Comparison of ENCODE assay signal across 17 mouse cellular contexts in the genomic region with DNA sequence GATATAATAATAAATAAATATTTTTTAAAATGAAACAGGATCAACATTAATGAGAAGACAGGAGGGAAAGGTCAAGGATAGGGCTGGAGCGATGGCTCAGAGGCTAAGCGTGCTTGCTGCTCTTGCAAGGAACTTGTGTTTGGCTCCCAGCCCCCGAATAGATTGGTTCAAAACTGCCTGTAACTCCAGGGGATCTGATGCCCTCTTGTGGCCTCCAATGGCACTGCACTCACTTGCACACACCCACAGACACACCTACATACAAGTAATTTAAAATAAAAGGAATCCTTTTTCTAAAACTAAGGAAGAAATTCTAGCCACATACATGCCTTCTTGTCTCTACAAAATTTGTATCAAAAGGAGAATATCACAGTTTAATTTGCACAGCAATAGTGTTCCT. TPM values are rescaled to one million over a fixed set of nuclear protein-coding genes. Genes with fewer than 3 reads are reported as not detected.
A peak's percentile ranks its signal among the peaks of the same experiment; 100 is the strongest.
DNase-seq lines count a peak whose midpoint lies in the region; ATAC-seq and TF ChIP-seq lines count a peak whose summit lies in the region.
"Had no signal": no experiment of that assay in that cellular context is flagged by ENCODE, and none has a peak within 500 bp of the region (broad histone marks: within the 10 kb centered on the region; RNA-seq: fewer than 3 reads in every experiment).

No protein-coding gene starts in this region.

- DNase-seq in forebrain, embryonic 11.5 days (ENCODE audit: low spot score) = peak; percentile 54
- no peak for DNase-seq in forebrain, embryonic 14.5 days (ENCODE audit: low spot score)
- peak; percentile 25 for DNase-seq in liver
- peak; percentile 57 for DNase-seq in ES-CJ7 (ENCODE audit: low read depth, low spot score)
- no peak for DNase-seq in liver, postnatal 0 days
- DNase-seq in spleen, adult 18-20 months = no peak
- DNase-seq in midbrain, embryonic 14.5 days = no peak
- DNase-seq: adrenal gland, postnatal 14 days; gastrocnemius, adult 2 months; kidney, postnatal 10 days; right cerebral cortex, postnatal 25 days; thymus, postnatal 25 days had no signal

- H3K27ac ChIP-seq in forebrain, embryonic 11.5 days (ENCODE audit: low read depth, low read length) = no peak overlapping the region
- no peak overlapping the region for H3K27ac ChIP-seq in forebrain, embryonic 14.5 days (ENCODE audit: low read depth, low read length)
- H3K27ac ChIP-seq in liver, embryonic 12.5 days = no peak overlapping the region
- H3K27ac ChIP-seq in liver, postnatal 0 days (ENCODE audit: low read depth) = no peak overlapping the region
- H3K27ac ChIP-seq in midbrain, embryonic 14.5 days (replicated peaks; ENCODE audit: low read depth, low read length) = no peak overlapping the region
- H3K27ac ChIP-seq: forebrain, embryonic 13.5 days; gastrocnemius, adult 2 months; midbrain, embryonic 12.5 days had no signal

- no peaks in the 10 kb centered on the region for H3K4me1 ChIP-seq in forebrain, embryonic 11.5 days (replicated peaks; ENCODE audit: control insufficient read depth, insufficient read depth, low read length)
- no peaks in the 10 kb centered on the region for H3K4me1 ChIP-seq in forebrain, embryonic 14.5 days (ENCODE audit: control insufficient read depth, insufficient read depth, low read length)
- no peaks in the 10 kb centered on the region for H3K4me1 ChIP-seq in liver, embryonic 12.5 days
- no peaks in the 10 kb centered on the region for H3K4me1 ChIP-seq in liver, postnatal 0 days (ENCODE audit: insufficient read depth)
- H3K4me1 ChIP-seq in midbrain, embryonic 14.5 days (ENCODE audit: control insufficient read depth, insufficient read depth, low read length) = no peaks in the 10 kb centered on the region
- H3K4me1 ChIP-seq: forebrain, embryonic 13.5 days; midbrain, embryonic 12.5 days had no signal

- ATAC-seq in forebrain, embryonic 11.5 days (replicated peaks; ENCODE audit: low FRiP score) = no peak
- ATAC-seq in forebrain, embryonic 14.5 days = no peak
- ATAC-seq in liver, embryonic 12.5 days = no peak
- ATAC-seq in liver, postnatal 0 days = no peak
- ATAC-seq in midbrain, embryonic 14.5 days (ENCODE audit: low FRiP score, low TSS enrichment) = no peak

- TF ChIP-seq EP300 in liver, postnatal 0 days (IDR thresholded peaks at IDR 0.05; ENCODE audit: low read depth) = no peak

- peak; percentile 57 for TF ChIP-seq CTCF in liver, postnatal 0 days (IDR thresholded peaks at IDR 0.05; ENCODE audit: low read depth)

- no peak overlapping the region for H3K4me3 ChIP-seq in forebrain, embryonic 11.5 days (ENCODE audit: low read depth, low read length)
- no peak overlapping the region for H3K4me3 ChIP-seq in forebrain, embryonic 14.5 days (ENCODE audit: low read depth, low read length)
- H3K4me3 ChIP-seq in liver, embryonic 12.5 days = no peak overlapping the region
- H3K4me3 ChIP-seq in liver, postnatal 0 days (ENCODE audit: low read depth, low read length) = no peak overlapping the region
- H3K4me3 ChIP-seq in midbrain, embryonic 14.5 days (replicated peaks; ENCODE audit: low read depth, low read length) = no peak overlapping the region
- H3K4me3 ChIP-seq: forebrain, embryonic 13.5 days; gastrocnemius, adult 2 months; midbrain, embryonic 12.5 days had no signal

- no peaks in the 10 kb centered on the region for H3K27me3 ChIP-seq in forebrain, embryonic 11.5 days (ENCODE audit: control insufficient read depth, insufficient read depth, low read length)
- H3K27me3 ChIP-seq in forebrain, embryonic 14.5 days (replicated peaks; ENCODE audit: control insufficient read depth, insufficient read depth, low read length) = no peaks in the 10 kb centered on the region
- peaks cover 4% of the 10 kb centered on the region for H3K27me3 ChIP-seq in liver, embryonic 12.5 days (replicated peaks)
- H3K27me3 ChIP-seq in liver, postnatal 0 days (ENCODE audit: insufficient read depth, low read length) = no peaks in the 10 kb centered on the region; the same call in 1 of the 2 replicates
- H3K27me3 ChIP-seq in midbrain, embryonic 14.5 days (ENCODE audit: control insufficient read depth, insufficient read depth, low read length) = no peaks in the 10 kb centered on the region

- H3K9me3 ChIP-seq in forebrain, embryonic 11.5 days (ENCODE audit: control insufficient read depth, low read length) = no peaks in the 10 kb centered on the region
- no peaks in the 10 kb centered on the region for H3K9me3 ChIP-seq in forebrain, embryonic 14.5 days (replicated peaks; ENCODE audit: control insufficient read depth, low read length)
- 0 out of 2 replicates have a peak, but pooled peaks cover 2% of the 10 kb centered on the region for H3K9me3 ChIP-seq in liver, embryonic 12.5 days (replicated peaks)
- H3K9me3 ChIP-seq in liver, postnatal 0 days (ENCODE audit: low read length) = 0 out of 2 replicates have a peak, but pooled peaks cover 2% of the 10 kb centered on the region
- no peaks in the 10 kb centered on the region for H3K9me3 ChIP-seq in midbrain, embryonic 14.5 days (ENCODE audit: control insufficient read depth, low read length)
- H3K9me3 ChIP-seq: forebrain, embryonic 13.5 days; midbrain, embryonic 12.5 days had no signal

- 94% methylated on average over 3 of the region's 3 CpGs for WGBS in forebrain, embryonic 11.5 days
- 95% methylated on average over 3 of the region's 3 CpGs for WGBS in forebrain, embryonic 14.5 days
- WGBS in liver, embryonic 12.5 days (ENCODE audit: insufficient replicate concordance) = 80% methylated on average over 3 of the region's 3 CpGs
- WGBS in liver, postnatal 0 days (ENCODE audit: insufficient replicate concordance) = 90% methylated on average over 3 of the region's 3 CpGs
- whole genome bisulfite sequencing in midbrain, embryonic 14.5 days = 94% methylated on average over 3 of the region's 3 CpGs

- no peak overlapping the region for H3K4me2 ChIP-seq in forebrain, embryonic 11.5 days (ENCODE audit: low read depth, low read length, severe bottlenecking)
- H3K4me2 ChIP-seq in forebrain, embryonic 14.5 days (ENCODE audit: low read length) = no peak overlapping the region
- no peak overlapping the region for H3K4me2 ChIP-seq in liver, embryonic 12.5 days
- no peak overlapping the region for H3K4me2 ChIP-seq in liver, postnatal 0 days (ENCODE audit: low read depth, low read length)
- no peak overlapping the region for H3K4me2 ChIP-seq in midbrain, embryonic 14.5 days (ENCODE audit: low read length)
- H3K4me2 ChIP-seq: forebrain, embryonic 13.5 days; midbrain, embryonic 12.5 days had no signal

- H3K36me3 ChIP-seq in forebrain, embryonic 11.5 days (ENCODE audit: control insufficient read depth, insufficient read depth, low read length) = no peaks in the 10 kb centered on the region
- H3K36me3 ChIP-seq in forebrain, embryonic 14.5 days (ENCODE audit: control insufficient read depth, insufficient read depth, low read length) = no peaks in the 10 kb centered on the region
- no peaks in the 10 kb centered on the region for H3K36me3 ChIP-seq in liver, embryonic 12.5 days
- H3K36me3 ChIP-seq in liver, postnatal 0 days (replicated peaks; ENCODE audit: insufficient read depth, low read length) = no peaks in the 10 kb centered on the region
- no peaks in the 10 kb centered on the region for H3K36me3 ChIP-seq in midbrain, embryonic 14.5 days (ENCODE audit: control insufficient read depth, insufficient read depth, low read length)
- H3K36me3 ChIP-seq: midbrain, embryonic 12.5 days had no signal

- no peak overlapping the region for H3K9ac ChIP-seq in forebrain, embryonic 11.5 days (ENCODE audit: low read length)
- no peak overlapping the region for H3K9ac ChIP-seq in forebrain, embryonic 14.5 days (ENCODE audit: low read length)
- no peak overlapping the region for H3K9ac ChIP-seq in liver, embryonic 12.5 days
- H3K9ac ChIP-seq in liver, postnatal 0 days (replicated peaks) = no peak overlapping the region
- H3K9ac ChIP-seq in midbrain, embryonic 14.5 days (replicated peaks; ENCODE audit: low read length) = no peak overlapping the region
- H3K9ac ChIP-seq: forebrain, embryonic 13.5 days; midbrain, embryonic 12.5 days had no signal

RNA-seq across cellular contexts. Expression of a gene that starts 20.5 kb away (rescaled TPM):
- polyA plus RNA-seq in forebrain, embryonic 11.5 days (2014; fragmentation: Nextera tagmentation; extraction: Ambion mirVana) = 0.09 TPM in 1 of 2 replicates, not detected in the other
- 0.07 and 0.55 TPM in 2 replicates for polyA plus RNA-seq in forebrain, embryonic 14.5 days (2014; fragmentation: Nextera tagmentation; extraction: Ambion mirVana)
- polyA plus RNA-seq in liver, embryonic 12.5 days (2016; fragmentation: Nextera tagmentation; extraction: Ambion mirVana) = 0.05 and 0.12 TPM in 2 replicates
- not detected in 2 replicates for polyA plus RNA-seq in liver, postnatal 0 days (2015; fragmentation: Nextera tagmentation; extraction: Ambion mirVana)
- polyA plus RNA-seq in midbrain, embryonic 14.5 days (2014; fragmentation: Nextera tagmentation; extraction: Ambion mirVana) = 0.33 and 0.55 TPM in 2 replicates
- polyA plus RNA-seq: limb, embryonic 11.5 days; lung, embryonic 16.5 days; midbrain, embryonic 12.5 days had no signal

Comparison
In these comparisons a context has a peak if more than half of its experiments do, and no peak if none do; other contexts are left out.
1. DNase-seq: peak in forebrain, embryonic 11.5 days (single experiment), liver (single experiment) and ES-CJ7 (single experiment); none in forebrain, embryonic 14.5 days (single experiment), liver, postnatal 0 days (single experiment), spleen, adult 18-20 months (0 of 2) and midbrain, embryonic 14.5 days (single experiment).